Mouse (Mus musculus) heart, adult 2 months (tissue): ENCODE measurements around the gene Spef1. TPM values are rescaled to one million over a fixed set of nuclear protein-coding genes. Genes with fewer than 3 reads are reported as not detected.
A peak's percentile ranks its signal among the peaks of the same experiment; 100 is the strongest.

Experiments used
- DNase-seq, 2 experiments: peaks; one replicate each; pipeline ENCODE4 v3.0.0; 2021
- H3K27ac ChIP-seq: fragments of 200-600 bp; 2 replicates; pipeline ENCODE4 v1.8.1; 2022
- H3K27me3 ChIP-seq: fragments of 200-500 bp; 2 replicates; pipeline ENCODE4 v1.6.1; 2012; ENCODE audit warnings: mild to moderate bottlenecking, low read length, inconsistent platforms, mixed read lengths; ENCODE audit not compliant: control insufficient read depth, insufficient read depth
- H3K36me3 ChIP-seq: fragments of 200-500 bp; 2 replicates; pipeline ENCODE4 v1.6.1; 2012; ENCODE audit warnings: low read length, inconsistent platforms; ENCODE audit not compliant: control insufficient read depth, insufficient read depth
- H3K4me1 ChIP-seq: fragments of 200-500 bp; 2 replicates; pipeline ENCODE4 v1.6.1; 2011; ENCODE audit warnings: low read length; ENCODE audit not compliant: control insufficient read depth, insufficient read depth
- H3K4me3 ChIP-seq: fragments of 200-600 bp; 2 replicates; pipeline ENCODE4 v1.8.1; 2022
- H3K79me2 ChIP-seq: fragments of 200-500 bp; replicated peaks from 2 replicates; pipeline ENCODE4 v1.6.1; 2012; ENCODE audit warnings: mild to moderate bottlenecking, inconsistent platforms, low read length, moderate library complexity, mixed read lengths; ENCODE audit not compliant: control insufficient read depth, insufficient read depth
- H3K9ac ChIP-seq: fragments of 200-500 bp; 2 replicates; pipeline ENCODE4 v1.6.1; 2012; ENCODE audit warnings: low read depth, mild to moderate bottlenecking, control low read depth, inconsistent platforms, low read length, mixed read lengths
- CTCF ChIP-seq: fragments of 200-600 bp; IDR thresholded peaks from 2 replicates; pipeline ENCODE4 v1.8.1; 2022; ENCODE audit warnings: antibody characterized with exemption, mild to moderate bottlenecking, moderate library complexity
- EP300 ChIP-seq: fragments of 200-500 bp; IDR thresholded peaks from 2 replicates; pipeline ENCODE4 v1.6.1; 2011; ENCODE audit warnings: low read depth, low read length, control low read depth; ENCODE audit not compliant: insufficient read depth
- POLR2A ChIP-seq: fragments of 200-500 bp; IDR thresholded peaks from 2 replicates; pipeline ENCODE4 v1.6.1; 2011; ENCODE audit warnings: mild to moderate bottlenecking, low read depth, low read length, control low read depth; ENCODE audit not compliant: insufficient read depth
- WGBS: fragments of 180-500 bp; shearing (Covaris S2); methylation state at CpG from one replicate; pipeline ENCODE4 v1.1.7; 2018; 5-methylcytosine and 5-hydroxymethylcytosine counted together
- intact Hi-C: fragments of 180-260 bp; cut with DNase I; formaldehyde crosslinking; loops from one replicate; pipeline ENCODE4 v1.15.1; 2025
- polyA plus RNA-seq: library from polyadenylated mRNA; depleted of rRNA; stranded (reverse); fragments of >200 nt; gene quantifications from 2 replicates; pipeline ENCODE4 v1.2.3, GENCODE M21; 2012; rRNA removed
- total RNA-seq, 2 experiments: library from RNA; stranded (reverse); gene quantifications; 2 replicates each; pipeline ENCODE4 v1.2.3; 2021

Spef1 gene
- total and polyA plus RNA-seq, 3 experiments = 3.3 to 5.2 (median 4.4) TPM

- peaks cover 22% of the 10 kb centered on the region for H3K4me1 ChIP-seq
- H3K79me2 ChIP-seq = no peaks in the 10 kb centered on the region
- TF ChIP-seq EP300 (peak; percentile 88), POLR2A (peak; percentile 64), CTCF (no peak)
- H3K27ac ChIP-seq = peak overlapping the region; percentile 84
- H3K36me3 ChIP-seq = no peaks in the 10 kb centered on the region
- H3K27me3 ChIP-seq = no peaks in the 10 kb centered on the region
- DNase-seq = peak; percentile 61 to 73
- no peak overlapping the region for H3K4me3 ChIP-seq
- intact Hi-C loops = loop anchor here (2.0 kb wide), 2 partner anchors 17 to 27 kb away; no protein-coding TSS in a partner anchor
- 35% methylated on average over 3 of the region's 3 CpGs for WGBS
- H3K9ac ChIP-seq = 0 out of 2 replicates have a peak overlapping the region, but pooled peaks have one; percentile 30
Observed at GRCm38 (mm10) chr2:131124166-131124565, 62.9 kb downstream of the Spef1 start.

Other genes with a start within 250 kb of the Spef1 start
- gene Gfra4, start 144.2 kb downstream of the Spef1 start, total RNA-seq = 1 to 10 TPM; 7.2 to 8.4 TPM
- 21.3 TPM in 2 replicates for gene Gfra4, start 144.2 kb downstream of the Spef1 start, polyA plus RNA-seq
- 1 to 10 TPM in 1 of 2 experiments, under 1 TPM in 1; 0.73 to 1.6 TPM for gene Adam33, start 123.5 kb downstream of the Spef1 start, total RNA-seq
- gene Adam33, start 123.5 kb downstream of the Spef1 start, polyA plus RNA-seq = 7.1 and 10.0 TPM in 2 replicates
- 1 to 10 TPM; 2.1 to 2.5 TPM for gene Siglec1, start 100.5 kb downstream of the Spef1 start, total RNA-seq
- 3.1 and 3.3 TPM in 2 replicates for gene Siglec1, start 100.5 kb downstream of the Spef1 start, polyA plus RNA-seq
- gene Hspa12b, start 60.0 kb downstream of the Spef1 start, total RNA-seq = 10 to 100 TPM; 29.7 to 31.4 TPM
- gene Hspa12b, start 60.0 kb downstream of the Spef1 start, polyA plus RNA-seq = 21.9 and 27.8 TPM in 2 replicates
- gene Gm11037, start 53.8 kb downstream of the Spef1 start, total RNA-seq = not detected
- not detected in 2 replicates for gene Gm11037, start 53.8 kb downstream of the Spef1 start, polyA plus RNA-seq
- gene 1700037H04Rik, start 27.2 kb downstream of the Spef1 start, total RNA-seq = 10 to 100 TPM in 1 of 2 experiments, 1 to 10 TPM in 1; 9.8 to 11.3 TPM
- gene 1700037H04Rik, start 27.2 kb downstream of the Spef1 start, polyA plus RNA-seq = 33.6 and 48.9 TPM in 2 replicates
- 10 to 100 TPM; 71.9 to 92.6 TPM for gene Cenpb, start 7.2 kb downstream of the Spef1 start, total RNA-seq
- 57.1 and 58.5 TPM in 2 replicates for gene Cenpb, start 7.2 kb downstream of the Spef1 start, polyA plus RNA-seq
- 10 to 100 TPM in 1 of 2 experiments, 1 to 10 TPM in 1; 4.3 to 10.3 TPM for gene Cdc25b, start 333 bp downstream of the Spef1 start, total RNA-seq
- 9.8 and 12.5 TPM in 2 replicates for gene Cdc25b, start 333 bp downstream of the Spef1 start, polyA plus RNA-seq
- gene Ap5s1, start 19.8 kb upstream of the Spef1 start, total RNA-seq = 10 to 100 TPM; 33.1 to 41.7 TPM
- gene Ap5s1, start 19.8 kb upstream of the Spef1 start, polyA plus RNA-seq = 71.4 and 121 TPM in 2 replicates
- 10 to 100 TPM; 65.2 to 79.6 TPM for gene Mavs, start 46.8 kb upstream of the Spef1 start, total RNA-seq
- gene Mavs, start 46.8 kb upstream of the Spef1 start, polyA plus RNA-seq = 89.0 and 127 TPM in 2 replicates
- gene Pank2, start 75.2 kb upstream of the Spef1 start, total RNA-seq = 10 to 100 TPM; 20.7 to 25.4 TPM
- gene Pank2, start 75.2 kb upstream of the Spef1 start, polyA plus RNA-seq = 8.5 and 19.3 TPM in 2 replicates
- gene Rnf24, start 165.6 kb upstream of the Spef1 start, total RNA-seq = 1 to 10 TPM; 2.9 to 3.9 TPM
- 2.7 and 3.5 TPM in 2 replicates for gene Rnf24, start 165.6 kb upstream of the Spef1 start, polyA plus RNA-seq